Mouse (Mus musculus) brain, embryonic 14.5 days (tissue): ENCODE data around the gene Wwox.
A peak's percentile ranks its signal among the peaks of the same experiment; 100 is the strongest.

Experiments used
- CTCF ChIP-seq: fragments of 200-500 bp; IDR thresholded peaks from 2 replicates; pipeline ENCODE4 v1.5.1; 2012; ENCODE audit warnings: inconsistent platforms, mild to moderate bottlenecking, moderate library complexity, borderline replicate concordance; ENCODE audit not compliant: insufficient read depth, insufficient read length; ENCODE audit errors: extremely low read depth
- POLR2A ChIP-seq: fragments of 200-500 bp; IDR thresholded peaks from 2 replicates; pipeline ENCODE4 v1.6.1; 2012; ENCODE audit warnings: mild to moderate bottlenecking, inconsistent platforms, borderline replicate concordance; ENCODE audit not compliant: poor library complexity, insufficient read depth, insufficient read length, severe bottlenecking; ENCODE audit errors: extremely low read depth

DNA sequence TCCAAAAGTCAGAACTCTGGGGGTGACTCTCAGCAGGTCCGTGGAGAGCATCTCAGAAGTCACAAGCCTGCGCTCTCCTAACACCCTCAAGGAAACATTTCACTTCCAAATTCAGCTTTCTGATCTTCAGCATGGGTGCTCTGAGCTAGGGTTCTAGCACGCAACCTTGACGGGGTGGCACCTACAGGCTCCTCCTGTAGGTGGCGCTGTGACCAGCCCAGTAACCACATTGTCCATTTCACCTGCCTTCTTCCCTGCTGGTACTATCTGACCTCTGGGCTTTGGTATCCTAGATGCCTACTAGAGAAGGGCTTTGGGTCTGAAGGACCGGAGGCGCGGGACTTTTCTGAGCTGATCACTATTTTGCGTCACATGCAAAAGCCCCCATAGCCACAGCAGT, 444.5 kb downstream of the Wwox start:
- TF ChIP-seq POLR2A (no peak), CTCF (peak; percentile 50; the same call in 1 of the 2 replicates)
